Mouse (Mus musculus) adrenal gland, postnatal 14 days (tissue): ENCODE results near the gene Nfe2. TPM values are rescaled to one million over a fixed set of nuclear protein-coding genes. Genes with fewer than 3 reads are reported as not detected.
"Not testable (repeated sequence)": the region's sequence is repeated elsewhere in the genome, so short reads cannot be mapped to it uniquely, and the experiment has no call there.

Experiments used
- DNase-seq: peaks from one replicate; pipeline ENCODE4 v3.0.0; 2021; ENCODE audit warnings: mixed read lengths
- total RNA-seq: library from RNA; stranded (reverse); gene quantifications from 2 replicates; pipeline ENCODE4 v1.2.3, GENCODE M21; 2021

The Nfe2 gene
- total RNA-seq, 1 experiment from 2014 or later = 4.7 TPM

- not testable (repeated sequence) for DNase-seq
These were observed 8.7 kb downstream of the Nfe2 start for GRCm38 (mm10) chr15:103249511-103249910.

GRCm38 (mm10) chr15:103248401-103249313 is 9.5 kb downstream of the Nfe2 start:
- peak; percentile 31 for DNase-seq

- DNase-seq = no peak
These were observed 10.3 kb downstream of the Nfe2 start for GRCm38 (mm10) chr15:103247782-103248400.

GRCm38 (mm10) chr15:103247078-103247781 is 11.0 kb downstream of the Nfe2 start:
- no peak for DNase-seq

GRCm38 (mm10) chr15:103245616-103246015 is 12.6 kb downstream of the Nfe2 start:
- no peak for DNase-seq

GRCm38 (mm10) chr15:103242885-103243284 is 15.3 kb downstream of the Nfe2 start:
- DNase-seq = no peak

- not testable (repeated sequence) for DNase-seq
These were observed 16.9 kb downstream of the Nfe2 start for GRCm38 (mm10) chr15:103241071-103242018.

GRCm38 (mm10) chr15:103240160-103241028 is 17.8 kb downstream of the Nfe2 start, which contains the start of gene Hnrnpa1:
Gene Hnrnpa1 (plus strand): TSS chr15:103240432.
- peak; percentile 94 for DNase-seq

GRCm38 (mm10) chr15:103239685-103240159 is 18.5 kb downstream of the Nfe2 start, which contains the start of gene Cbx5:
Gene Cbx5 (minus strand): TSS chr15:103239816.
- peak; percentile 99 for DNase-seq

GRCm38 (mm10) chr15:103239130-103239684 is 19.0 kb downstream of the Nfe2 start:
- peak; percentile 96 for DNase-seq

- no peak for DNase-seq
These were observed 20.9 kb downstream of the Nfe2 start for GRCm38 (mm10) chr15:103237295-103237694.

GRCm38 (mm10) chr15:103233119-103233518 is 25.1 kb downstream of the Nfe2 start:
- no peak for DNase-seq

- no peak for DNase-seq
These were observed 29.3 kb downstream of the Nfe2 start for GRCm38 (mm10) chr15:103228904-103229303.

GRCm38 (mm10) chr15:103227572-103227971 is 30.6 kb downstream of the Nfe2 start:
- no peak for DNase-seq

- no peak for DNase-seq
These were observed 31.2 kb downstream of the Nfe2 start for GRCm38 (mm10) chr15:103227022-103227421.

- DNase-seq = no peak
These were observed 34.0 kb downstream of the Nfe2 start for GRCm38 (mm10) chr15:103224161-103224560.

- peak; percentile 30 for DNase-seq
These were observed 36.8 kb downstream of the Nfe2 start for GRCm38 (mm10) chr15:103221386-103221785.

GRCm38 (mm10) chr15:103220785-103221184 is 37.4 kb downstream of the Nfe2 start:
- DNase-seq = peak; percentile 79

GRCm38 (mm10) chr15:103216052-103216451 is 42.2 kb downstream of the Nfe2 start:
- DNase-seq = no peak
